Mouse (Mus musculus): ENCODE data around the gene Stard13.

Gene Stard13

DNA sequence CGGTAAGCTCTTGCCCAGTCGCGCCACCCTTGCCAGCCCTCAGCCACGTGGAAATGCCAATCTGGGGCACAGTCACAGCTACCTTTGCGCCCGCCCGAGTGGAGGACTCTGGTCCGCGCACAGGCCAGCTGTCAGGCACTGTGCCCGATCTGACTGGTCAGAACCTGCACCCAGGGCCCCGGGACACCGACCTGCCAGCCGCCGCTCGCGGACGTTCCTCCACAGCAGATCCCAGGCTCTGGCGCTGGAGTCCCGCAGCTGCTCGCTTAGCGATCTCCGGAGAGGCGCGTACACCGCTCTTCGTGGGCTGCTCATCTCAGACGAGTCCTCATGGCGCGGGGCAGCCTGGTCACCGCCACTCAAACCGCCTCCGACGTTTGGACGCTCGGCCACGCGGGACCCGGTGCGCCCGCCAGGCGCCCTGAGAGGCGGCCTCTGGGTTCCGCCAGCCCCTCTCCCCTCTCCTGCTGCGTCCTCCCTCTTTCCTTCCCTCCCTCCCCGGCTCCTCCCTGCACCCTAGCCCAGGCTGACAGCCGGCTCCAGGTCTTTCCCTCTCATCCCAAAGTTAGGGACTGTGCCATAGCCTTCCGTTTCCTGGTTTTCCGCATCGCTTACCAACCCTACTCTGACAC, at the start of gene Stard13:
Gene Stard13 (minus strand): TSS at position 437 of the 632 bp plus-strand sequence.
- peak; percentile 12 to 14 for DNase-seq (ENCODE audit: low spot score in 2 of 2)

DNA sequence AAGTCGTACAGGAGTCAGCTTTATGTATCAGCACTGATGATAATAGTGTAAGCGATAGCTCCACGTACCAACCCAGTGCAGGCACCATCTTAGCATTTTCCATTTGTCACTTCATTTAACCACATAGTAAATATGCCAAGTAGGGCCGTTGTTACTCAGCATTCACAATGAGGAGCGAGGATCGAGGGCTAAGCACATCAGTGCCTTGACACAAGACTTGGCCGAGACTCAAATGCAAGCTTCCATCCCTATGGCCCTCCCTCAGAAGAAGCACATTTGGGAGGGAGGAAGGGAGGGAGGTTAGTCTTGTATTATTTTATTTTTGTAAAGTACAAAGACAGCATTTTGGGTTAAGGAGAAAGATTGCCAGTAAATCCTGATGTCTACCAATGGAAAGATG, 45.9 kb upstream of the Stard13 start:
- no peak for DNase-seq (ENCODE audit: low spot score in 2 of 2)

DNA sequence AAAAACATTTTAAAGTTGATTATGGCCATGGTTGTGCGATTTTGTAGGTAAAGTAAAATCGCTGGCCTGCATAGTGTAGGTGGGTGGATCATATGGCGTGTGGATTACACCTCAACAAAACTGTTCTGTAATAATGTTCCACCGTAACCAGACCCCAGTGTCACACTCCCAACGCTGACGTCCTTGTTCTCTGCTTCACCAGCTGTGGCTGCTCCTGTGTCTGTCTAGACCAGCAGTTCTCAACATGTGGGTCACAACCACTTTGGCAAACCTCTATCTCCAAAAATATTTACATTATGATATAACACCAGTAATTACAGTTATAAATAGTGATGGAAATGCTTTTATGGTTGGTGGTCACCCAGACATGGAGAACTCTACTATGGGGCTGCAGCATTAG, 44.3 kb upstream of the Stard13 start:
- no peak for DNase-seq (ENCODE audit: low spot score in 2 of 2)

DNA sequence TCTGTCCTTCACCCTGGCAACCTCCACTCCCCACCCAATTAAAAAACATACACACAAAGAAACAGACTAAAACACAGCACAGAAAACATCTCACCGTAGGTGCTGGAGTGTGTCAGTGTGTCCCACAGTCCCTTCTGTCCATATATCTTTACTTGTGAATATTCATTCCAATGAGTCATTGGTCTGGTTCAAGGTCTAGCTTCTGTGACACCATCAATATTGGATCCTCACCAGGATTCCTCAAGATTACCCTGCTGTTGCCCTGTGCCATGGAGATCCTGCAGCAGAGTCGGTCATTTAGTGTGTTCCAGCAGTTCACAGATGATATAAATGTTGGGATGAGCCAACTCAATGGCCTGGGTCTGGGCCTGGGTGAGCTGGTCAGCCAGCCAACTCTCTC, 42.4 kb upstream of the Stard13 start:
- DNase-seq (ENCODE audit: low spot score in 2 of 2): no peak

DNA sequence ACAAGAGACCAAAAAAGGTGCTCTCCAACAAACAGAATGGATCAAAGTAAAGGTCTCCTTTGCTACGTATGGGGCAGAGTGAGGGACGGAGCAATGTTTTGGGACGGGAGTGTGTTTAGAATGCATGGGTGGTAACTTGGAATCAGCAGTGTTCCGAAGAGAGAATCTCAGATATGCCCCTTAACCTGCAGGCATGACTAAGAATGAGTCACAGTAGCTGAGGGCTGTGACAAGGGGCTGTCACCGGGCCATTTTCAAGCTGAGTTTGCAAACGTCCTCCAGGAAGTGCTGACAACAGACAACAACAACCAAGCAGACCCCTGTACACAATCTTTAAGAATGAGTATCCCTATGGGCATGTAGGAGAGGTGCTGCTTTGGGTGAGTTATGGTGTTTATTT, 40.6 kb upstream of the Stard13 start:
- no peak for DNase-seq (ENCODE audit: low spot score in 2 of 2)

DNA sequence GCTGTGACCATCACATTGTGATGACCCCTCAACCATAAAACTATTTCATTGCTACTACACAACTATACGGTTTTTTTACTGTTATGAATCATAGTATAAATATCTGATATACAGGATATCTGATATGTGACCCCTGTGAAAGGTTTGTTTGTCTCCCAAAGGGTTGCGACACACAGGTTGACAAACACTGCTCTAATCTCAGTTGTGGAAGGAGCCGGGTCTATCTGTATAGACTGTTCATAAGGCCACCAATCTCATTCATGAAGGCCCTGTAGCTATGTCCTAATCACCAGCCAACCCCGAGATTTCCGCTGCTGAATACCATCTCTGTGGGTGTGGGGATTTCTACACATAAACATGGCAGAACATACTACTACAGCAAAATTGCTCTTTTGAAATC, 37.2 kb upstream of the Stard13 start:
- no peak for DNase-seq (ENCODE audit: low spot score in 2 of 2)

DNA sequence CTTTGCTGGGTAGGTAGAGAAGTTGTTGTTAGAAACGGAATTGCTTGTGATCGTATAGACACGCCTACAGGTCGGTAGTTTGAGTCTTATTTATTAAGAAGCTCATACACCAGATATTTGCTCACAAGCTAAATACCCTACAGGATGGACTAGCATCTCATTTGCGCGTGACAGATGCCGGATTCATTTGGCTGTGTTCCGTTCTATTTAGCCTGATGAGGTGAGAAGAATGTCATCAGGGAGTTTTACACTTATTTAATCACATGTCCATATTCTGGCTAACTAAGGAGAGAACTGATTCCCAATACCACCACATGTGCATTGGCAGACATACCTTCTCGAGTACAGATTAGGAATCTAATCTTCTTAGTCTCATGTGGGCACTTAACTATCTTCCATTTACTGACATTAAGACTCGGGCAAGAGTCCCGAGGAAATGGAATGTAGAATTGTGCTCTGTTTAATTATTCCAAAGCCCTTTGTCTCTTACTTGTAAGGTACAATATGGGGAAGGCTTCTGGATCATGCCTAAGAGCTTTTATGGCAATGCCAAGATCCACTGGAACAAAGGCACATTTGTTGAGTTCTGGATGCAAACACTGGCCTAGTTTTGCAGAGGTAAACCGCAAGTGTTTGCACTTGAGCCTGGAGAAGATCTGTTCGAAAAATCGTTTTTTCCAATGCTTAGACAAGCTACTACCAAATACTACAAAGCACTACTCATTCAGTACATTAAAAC, 33.4 kb upstream of the Stard13 start:
- no peak for DNase-seq (ENCODE audit: low spot score in 2 of 2)

DNA sequence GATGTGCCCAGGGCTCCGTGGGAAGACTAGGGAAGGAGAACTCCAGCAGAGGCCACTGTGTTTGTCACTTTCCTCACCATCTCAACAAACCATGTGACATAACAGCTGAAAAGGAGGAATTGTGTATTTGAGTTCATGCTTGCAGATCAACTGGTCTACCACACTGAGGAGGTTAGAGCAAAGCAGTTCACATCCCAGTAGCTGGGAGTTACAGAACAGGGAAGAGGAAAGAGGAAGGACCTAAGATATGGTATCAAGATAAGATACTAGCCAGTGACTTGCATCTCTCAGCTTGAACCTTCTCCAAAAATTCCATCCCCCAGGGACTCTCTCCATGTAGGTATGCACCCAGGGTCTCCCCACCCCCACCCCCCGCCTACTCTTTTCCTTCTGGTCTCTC, 27.9 kb upstream of the Stard13 start:
- no peak for DNase-seq (ENCODE audit: low spot score in 2 of 2)

DNA sequence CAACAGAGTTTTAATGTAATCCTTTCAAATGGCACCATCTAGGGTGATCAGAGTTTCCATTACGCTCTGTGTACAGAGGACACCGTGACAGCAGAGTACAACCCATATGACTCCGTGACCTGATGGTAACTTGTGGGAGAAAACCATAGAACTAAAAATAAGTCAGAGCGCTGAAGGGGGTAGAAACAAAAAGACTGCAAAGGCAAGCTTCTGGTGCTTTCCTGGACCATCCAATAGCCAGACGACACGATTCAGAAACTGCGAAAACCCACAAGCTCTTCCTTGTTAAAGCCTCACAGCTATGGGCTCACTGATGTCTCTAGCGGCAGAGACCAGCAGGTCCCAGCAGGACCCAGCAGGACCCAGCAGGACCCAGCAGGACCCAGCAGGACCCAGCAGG, 18.6 kb upstream of the Stard13 start:
- no peak for DNase-seq (ENCODE audit: low spot score in 2 of 2)

DNA sequence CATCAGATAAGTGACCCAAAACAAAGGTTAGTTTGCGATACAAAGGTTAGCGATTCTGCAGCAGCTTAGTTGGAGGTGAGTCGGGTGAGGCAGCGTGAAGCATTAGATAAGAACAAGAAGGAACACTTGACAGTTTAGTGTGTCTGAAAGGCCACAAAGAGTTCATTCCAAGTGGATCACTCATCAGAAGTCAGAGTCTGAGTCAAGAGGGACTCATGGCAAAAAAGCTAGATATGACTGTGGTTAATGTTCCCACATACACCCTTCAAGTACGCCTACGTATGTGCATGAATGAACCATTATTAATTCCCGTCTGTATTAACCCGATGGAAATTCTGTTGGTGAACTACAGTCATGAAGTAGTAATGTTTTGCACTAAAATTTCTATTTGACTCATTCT, 18.0 kb upstream of the Stard13 start:
- no peak for DNase-seq (ENCODE audit: low spot score in 2 of 2)

DNA sequence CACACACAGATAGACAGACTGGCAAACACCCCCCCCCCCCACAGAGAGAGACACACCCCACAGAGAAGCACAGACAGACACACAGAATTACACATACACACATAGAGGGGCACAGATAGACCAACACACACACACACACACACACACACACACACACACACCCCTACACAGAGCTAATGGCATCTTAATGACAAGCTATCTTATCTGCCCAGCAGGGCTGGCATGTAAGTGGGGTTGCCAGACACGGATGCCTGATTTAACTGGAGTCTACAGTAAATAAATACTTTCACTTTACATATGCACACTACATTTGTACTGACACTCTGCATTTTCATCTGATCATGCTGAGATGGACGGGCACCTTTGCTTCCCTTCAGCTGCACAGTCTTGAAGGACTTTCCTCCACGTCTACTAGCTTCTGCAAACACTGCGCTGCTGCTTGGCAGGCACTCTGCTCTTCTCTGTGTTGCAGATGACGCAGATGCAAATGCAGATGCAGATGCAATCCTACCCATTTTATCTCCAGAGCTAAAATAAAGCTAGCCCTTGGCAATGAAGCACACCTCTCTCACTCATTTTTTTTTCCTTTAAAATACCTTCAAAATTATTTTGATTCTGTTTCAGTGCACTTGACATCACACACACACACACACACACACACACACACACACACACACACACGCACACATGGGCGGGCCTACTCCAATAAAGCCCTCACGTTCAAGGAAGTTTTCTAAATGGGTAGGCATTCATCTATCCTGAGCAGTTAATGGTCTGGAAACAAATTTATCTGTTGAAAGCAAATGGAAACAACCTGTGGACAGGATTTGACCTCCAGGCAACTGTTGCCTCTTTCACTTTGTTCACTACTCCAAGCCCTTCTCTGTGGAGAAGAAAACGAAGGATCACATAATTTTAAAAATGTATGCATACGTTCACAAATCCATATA, 15.3 kb upstream of the Stard13 start:
- DNase-seq (ENCODE audit: low spot score in 2 of 2): no peak

DNA sequence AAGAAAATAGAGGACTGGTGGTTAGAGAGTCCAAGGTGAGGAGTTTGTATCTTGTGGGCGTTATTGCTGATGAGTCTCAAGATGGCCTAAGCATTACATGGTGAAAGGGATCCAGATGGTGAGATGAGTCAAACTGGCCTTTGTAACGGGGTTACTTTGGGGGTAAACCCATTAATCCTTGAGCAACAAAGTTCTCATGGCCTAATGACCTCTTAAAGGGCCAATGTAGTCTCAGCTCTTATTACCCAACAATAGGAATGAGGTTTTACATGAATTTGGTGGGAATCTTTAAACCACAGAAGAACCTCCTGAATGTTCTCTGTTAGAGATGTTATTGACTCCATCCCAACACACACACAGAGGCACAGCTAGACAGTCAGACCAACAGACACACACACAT, 14.4 kb upstream of the Stard13 start:
- DNase-seq (ENCODE audit: low spot score in 2 of 2): no peak

DNA sequence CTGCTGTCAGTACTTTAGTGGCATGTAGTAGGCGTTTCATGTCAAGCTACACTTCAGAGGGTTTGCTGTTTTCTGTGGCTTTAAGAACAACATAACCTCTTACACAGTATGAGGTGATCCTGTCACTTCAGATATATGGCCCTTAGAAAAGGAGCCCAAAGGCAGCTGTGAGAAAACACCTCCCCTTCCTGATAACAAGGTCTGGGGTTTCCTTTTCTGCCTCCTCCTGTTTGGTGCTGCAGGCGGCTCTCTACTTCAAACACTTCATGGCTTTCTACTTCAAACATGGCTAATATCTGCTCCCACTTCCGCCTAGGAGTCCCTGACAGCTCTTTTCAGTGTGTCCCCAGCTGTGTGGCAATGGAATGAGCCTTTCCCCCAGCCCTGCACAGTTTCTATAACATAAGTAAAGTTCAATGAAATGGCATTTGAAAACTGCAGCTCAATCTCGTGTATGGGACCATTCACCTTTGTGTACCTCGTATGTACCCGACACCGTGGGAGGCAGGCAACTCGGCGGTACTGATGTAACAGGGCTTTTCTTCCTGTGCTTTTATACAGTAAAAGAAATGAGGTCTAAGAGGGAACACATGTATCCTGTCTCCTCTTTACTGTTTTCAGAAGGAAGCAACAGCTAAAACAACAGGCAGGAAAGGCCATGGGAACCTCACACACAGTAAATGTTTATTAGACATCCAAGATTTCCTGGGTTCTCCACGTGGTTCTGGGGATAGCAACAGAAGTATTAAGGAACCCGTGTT, 13.7 kb upstream of the Stard13 start:
- no peak for DNase-seq (ENCODE audit: low spot score in 2 of 2)

DNA sequence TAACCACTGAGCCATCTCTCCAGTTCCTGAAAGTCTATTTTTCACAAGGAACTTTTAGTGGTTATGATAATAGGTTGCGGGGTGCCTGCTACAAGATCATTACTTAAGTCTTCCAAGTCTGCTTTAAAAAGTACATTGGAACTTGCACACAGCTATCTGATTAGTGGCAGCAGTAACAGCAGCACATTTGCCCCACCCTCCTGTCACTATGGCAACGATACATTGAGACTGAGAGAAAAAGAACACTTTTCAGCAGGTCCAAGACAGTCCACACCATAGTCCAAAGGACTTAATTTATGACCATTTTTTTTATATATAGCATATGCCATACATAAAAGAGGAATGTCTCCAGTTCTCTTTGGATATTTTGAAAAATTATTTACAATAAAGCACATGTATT, 12.7 kb upstream of the Stard13 start:
- DNase-seq (ENCODE audit: low spot score in 2 of 2): no peak

DNA sequence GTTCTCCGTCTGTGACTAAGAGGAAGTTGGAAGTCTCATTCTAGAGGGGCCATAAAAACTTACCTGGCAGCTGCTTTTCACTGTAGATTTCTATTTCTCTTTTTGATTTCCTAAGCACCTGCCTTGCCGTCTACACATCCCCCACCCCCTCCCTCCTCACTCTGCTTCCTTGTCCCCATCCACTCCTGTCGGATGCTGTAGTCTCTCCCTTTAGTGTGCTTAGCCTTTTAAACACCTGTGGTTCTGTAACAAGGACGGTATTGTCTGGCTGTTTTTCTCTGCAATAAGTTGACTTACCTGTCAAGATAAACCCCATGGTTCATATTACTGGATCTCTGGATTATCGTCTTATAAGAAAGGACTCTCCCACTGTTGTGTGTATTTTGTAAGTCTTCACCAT, 11.9 kb upstream of the Stard13 start:
- DNase-seq (ENCODE audit: low spot score in 2 of 2): no peak

DNA sequence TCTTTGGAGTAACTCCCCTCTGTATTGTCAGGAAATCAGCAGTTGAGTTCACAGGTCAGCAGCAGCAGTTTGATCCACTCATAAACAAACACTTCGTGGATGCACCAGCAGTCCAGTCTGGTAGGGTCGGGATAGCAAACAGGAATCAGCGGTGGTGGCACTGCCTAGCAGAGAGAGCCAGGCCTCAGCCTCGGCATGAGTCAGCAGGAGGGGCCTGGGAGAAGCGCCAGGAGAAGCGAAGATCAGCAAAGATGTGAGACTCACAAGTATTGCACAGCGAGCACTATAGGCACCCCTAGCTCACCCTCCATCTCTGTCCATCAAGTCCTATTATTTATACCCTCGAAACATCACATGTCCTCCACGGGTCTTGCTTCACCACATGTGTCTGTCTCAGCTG, 5.1 kb upstream of the Stard13 start:
- no peak for DNase-seq (ENCODE audit: low spot score in 2 of 2)

DNA sequence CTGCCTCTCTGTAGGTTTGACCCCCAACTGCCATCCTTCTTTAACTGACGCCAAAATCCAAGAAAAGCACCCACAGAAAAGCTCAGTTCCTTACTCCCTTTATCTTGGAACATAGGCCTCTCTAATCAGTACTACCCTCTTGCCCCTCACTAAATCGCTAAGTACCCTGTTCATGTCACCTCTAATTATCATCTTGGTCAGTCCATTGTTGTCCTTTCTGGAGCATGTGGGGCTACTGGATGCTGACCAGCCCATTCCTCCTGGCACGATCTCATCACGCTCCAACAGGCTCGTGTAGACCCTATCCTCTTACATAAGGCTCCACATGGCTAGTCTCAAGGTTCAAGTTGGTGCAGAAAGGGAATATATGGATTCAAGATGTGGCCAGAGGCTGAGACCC, 2.8 kb upstream of the Stard13 start:
- no peak for DNase-seq (ENCODE audit: low spot score in 2 of 2)

DNA sequence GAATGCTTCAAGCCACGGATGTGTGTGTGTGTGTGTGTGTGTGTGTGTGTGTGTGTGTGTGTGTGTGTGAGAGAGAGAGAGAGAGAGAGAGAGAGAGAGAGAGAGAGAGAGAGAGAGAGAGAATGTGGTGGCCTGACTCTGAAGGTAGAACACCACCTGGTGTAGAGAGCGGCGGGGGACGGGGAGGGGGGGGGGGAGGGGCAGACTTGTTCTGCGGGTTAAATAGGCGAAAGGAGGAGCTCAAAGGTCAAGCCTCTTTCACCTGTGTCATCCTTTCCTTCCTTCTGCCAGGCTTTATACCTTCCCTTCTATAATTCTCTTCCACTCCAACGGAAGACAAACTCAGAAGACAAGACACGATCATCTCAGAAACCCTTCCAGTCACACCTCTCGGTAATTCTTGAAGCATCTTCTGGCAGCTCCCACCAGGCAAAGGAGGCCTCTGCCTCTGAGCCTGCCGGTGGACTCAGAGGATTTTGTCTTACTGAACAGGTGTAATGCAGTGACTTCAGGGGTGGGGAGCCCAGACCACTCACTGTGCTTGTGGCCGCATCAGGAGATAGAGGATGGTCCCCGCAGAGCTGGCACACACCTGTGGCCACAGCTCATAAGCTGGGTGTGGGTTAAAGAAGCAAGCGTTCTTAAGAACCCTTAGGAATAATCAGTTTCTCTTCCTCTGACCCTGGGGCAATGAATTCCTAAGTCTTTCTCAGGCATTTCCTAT, 898 bp downstream of the Stard13 start:
- no peak for DNase-seq (ENCODE audit: low spot score in 2 of 2)

DNA sequence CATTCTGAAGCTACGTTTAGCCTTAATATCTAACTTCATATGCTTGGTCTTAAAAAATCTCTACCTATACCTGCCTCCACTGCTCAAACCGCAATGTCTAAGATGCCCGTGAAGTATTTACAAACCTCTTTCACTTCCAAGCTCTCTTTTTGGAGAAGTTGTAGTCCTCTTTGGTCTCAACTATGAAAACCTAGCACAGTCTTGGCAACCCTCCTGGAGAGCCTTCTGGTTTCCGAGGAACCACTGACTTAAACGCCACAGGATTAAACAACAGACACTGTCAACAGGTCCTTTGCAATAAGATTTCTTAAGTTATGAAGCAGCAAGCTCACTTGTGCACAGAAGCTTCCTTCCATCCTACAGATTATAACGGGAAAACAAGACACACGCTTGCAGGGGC, 1.8 kb downstream of the Stard13 start:
- no peak for DNase-seq (ENCODE audit: low spot score in 2 of 2)

DNA sequence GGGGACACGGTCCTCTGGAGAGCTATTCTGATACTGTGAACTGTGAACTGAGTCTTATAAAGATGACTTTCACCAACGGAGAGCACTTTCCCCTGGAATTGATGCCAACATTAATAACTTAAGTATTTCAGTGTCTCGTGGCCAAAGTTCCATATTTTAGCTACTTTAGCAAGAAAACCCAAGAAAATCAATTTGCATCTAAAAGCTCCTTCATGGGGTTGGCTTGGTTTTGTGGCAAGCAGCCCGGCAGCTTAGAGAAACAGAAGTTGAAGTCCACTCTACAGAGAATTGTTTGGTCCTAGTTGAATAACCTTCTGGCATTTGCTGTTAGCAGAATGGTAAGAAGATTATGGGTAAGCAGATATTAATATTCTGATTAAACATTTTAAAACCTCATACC, 2.2 kb downstream of the Stard13 start:
- DNase-seq (ENCODE audit: low spot score in 2 of 2): no peak

DNA sequence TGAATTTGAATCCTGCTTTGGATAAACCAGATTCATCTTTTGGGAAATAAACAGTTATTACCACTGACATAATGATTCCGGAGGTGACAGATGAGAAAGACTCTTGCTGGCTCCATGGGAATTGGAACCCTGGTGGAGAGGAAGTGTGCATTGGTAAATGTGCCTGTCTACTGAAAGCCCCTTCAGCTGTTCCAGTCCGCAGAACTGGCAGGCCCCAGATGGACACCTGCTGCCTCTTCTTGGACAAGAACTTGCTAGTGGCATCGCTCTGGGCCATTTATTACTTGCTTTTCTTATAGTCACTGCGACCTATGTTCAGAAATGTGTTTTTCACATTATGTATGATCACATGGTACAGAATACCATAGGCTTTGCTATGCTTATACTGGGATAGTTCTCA, 3.2 kb downstream of the Stard13 start:
- no peak for DNase-seq (ENCODE audit: low spot score in 2 of 2)

Measured in frontal cortex, postnatal 25 days (tissue).